Mouse (Mus musculus): ENCODE results near the gene Pdzd3. TPM values are rescaled to one million over a fixed set of nuclear protein-coding genes. Genes with fewer than 3 reads are reported as not detected.

Pdzd3 gene
- total RNA-seq, 2 experiments from 2014 or later: 2.0 to 2.8 TPM

GRCm38 (mm10) chr9:44254508-44255135 lies 3.4 kb upstream of the Pdzd3 start:
- DNase-seq: no peak
- intact Hi-C loops (cut with DNase I): no loop called here

GRCm38 (mm10) chr9:44253441-44253840 lies 2.2 kb upstream of the Pdzd3 start:
- no peak for DNase-seq
- intact Hi-C loops (cut with DNase I): no loop called here

- intact Hi-C loops (cut with DNase I): no loop called here
Observed at GRCm38 (mm10) chr9:44250445-44250844, 826 bp downstream of the Pdzd3 start.

GRCm38 (mm10) chr9:44249181-44250146 lies 1.8 kb downstream of the Pdzd3 start:
- peak; percentile 70 to 76 for DNase-seq
- intact Hi-C loops (cut with DNase I): loop anchor here (5.0 kb wide), 1 partner anchor 93 kb away; the partner anchor contains the start of gene Hmbs

More at GRCm38 (mm10) chr9:44250445-44250844, 826 bp downstream of the Pdzd3 start:
- DNase-seq: no peak

DNA sequence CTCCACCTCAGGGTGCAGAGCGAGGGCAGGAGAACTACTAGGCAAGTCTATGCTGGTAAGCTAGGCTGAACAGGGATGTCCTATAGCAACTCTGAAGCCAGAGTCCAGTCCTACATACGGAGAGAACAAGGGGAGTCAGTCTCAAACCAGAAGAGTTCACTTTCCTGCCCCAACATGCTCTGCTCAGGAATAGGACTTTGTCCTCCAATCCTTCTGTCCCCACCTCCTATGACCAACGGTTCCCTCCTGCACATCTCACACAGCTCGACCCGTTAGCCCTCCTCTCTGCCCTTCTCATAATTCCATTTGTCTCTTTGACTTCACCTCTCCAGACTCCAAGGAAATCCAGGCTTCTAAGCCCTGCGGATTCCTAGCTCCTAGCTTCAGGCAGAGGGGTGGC lies 3.4 kb downstream of the Pdzd3 start:
- intact Hi-C loops (cut with DNase I): loop anchor here (5.0 kb wide), 1 partner anchor 94 kb away; the partner anchor contains the start of gene Hmbs
- DNase-seq: no peak

GRCm38 (mm10) chr9:44243621-44244020 lies 7.7 kb downstream of the Pdzd3 start:
- intact Hi-C loops (cut with DNase I): no loop called here
- no peak for DNase-seq

- intact Hi-C loops (cut with DNase I): no loop called here
- no peak for DNase-seq
Observed at GRCm38 (mm10) chr9:44241418-44241817, 9.9 kb downstream of the Pdzd3 start.

GRCm38 (mm10) chr9:44240911-44241310 lies 10.4 kb downstream of the Pdzd3 start:
- intact Hi-C loops (cut with DNase I): no loop called here
- DNase-seq: no peak

DNA sequence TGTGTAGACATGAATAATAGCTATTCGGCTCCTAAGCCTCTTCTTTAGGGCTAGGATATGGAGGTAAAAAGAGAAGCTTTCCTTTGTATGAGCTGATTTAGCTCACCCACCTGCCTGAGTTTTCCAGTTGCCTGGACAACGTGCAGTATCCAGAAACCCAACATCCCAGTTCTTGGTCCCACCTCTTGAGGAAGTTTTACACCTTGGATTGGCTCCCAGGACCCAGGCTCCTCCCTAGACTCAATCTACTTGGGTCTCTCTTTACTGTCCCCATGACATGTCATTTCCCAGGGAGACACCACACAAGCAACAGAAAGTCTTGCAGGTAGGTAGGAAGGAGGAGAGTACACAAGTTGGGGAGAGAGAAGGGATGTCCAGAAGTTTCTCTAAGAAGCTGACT lies 10.9 kb downstream of the Pdzd3 start, which contains the start of gene Ccdc153:
TSS of gene Ccdc153 (plus strand) at position 278 of the 400 bp plus-strand sequence.
- intact Hi-C loops (cut with DNase I): no loop called here
- DNase-seq: no peak

DNA sequence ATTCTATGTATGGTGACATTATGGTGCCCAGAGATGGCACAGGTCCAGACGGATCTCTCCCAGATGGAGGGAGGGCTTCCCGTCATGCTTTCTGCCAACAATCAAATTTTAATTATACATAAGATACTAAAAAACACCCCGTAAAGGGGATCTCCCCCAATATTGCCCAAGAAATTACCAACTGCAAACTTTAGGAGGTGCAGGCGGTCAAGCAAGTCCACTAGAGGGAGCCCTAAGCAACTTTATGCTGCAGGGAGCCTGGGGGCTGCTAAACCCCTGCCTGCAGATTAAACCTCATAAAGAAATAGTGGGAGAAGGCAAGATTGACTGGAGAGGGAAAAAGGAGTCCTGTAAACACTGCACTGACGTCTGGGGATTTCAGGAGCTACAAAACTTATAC lies 11.8 kb downstream of the Pdzd3 start:
- intact Hi-C loops (cut with DNase I): loop anchor here (2.0 to 10.0 kb wide), 3 partner anchors 27 to 255 kb away; no protein-coding TSS in a partner anchor
- DNase-seq: peak; percentile 57 to 80

- intact Hi-C loops (cut with DNase I): loop anchor here (2.0 to 10.0 kb wide), 3 partner anchors 28 to 254 kb away; no protein-coding TSS in a partner anchor
- DNase-seq: no peak
Observed at GRCm38 (mm10) chr9:44238501-44239190, 12.6 kb downstream of the Pdzd3 start.

GRCm38 (mm10) chr9:44237128-44237527 lies 14.1 kb downstream of the Pdzd3 start:
- intact Hi-C loops (cut with DNase I): loop anchor here (10.0 kb wide), 1 partner anchor 252 kb away; no protein-coding TSS in a partner anchor

GRCm38 (mm10) chr9:44236601-44237000 lies 14.7 kb downstream of the Pdzd3 start:
- DNase-seq: no peak
- intact Hi-C loops (cut with DNase I): loop anchor here (10.0 kb wide), 1 partner anchor 252 kb away; no protein-coding TSS in a partner anchor

More at GRCm38 (mm10) chr9:44237128-44237527, 14.1 kb downstream of the Pdzd3 start:
- DNase-seq: no peak

- peak; percentile 55 to 62 for DNase-seq
- intact Hi-C loops (cut with DNase I): loop anchor here (10.0 kb wide), 1 partner anchor 250 kb away; no protein-coding TSS in a partner anchor
Observed at GRCm38 (mm10) chr9:44234479-44235427, 16.5 kb downstream of the Pdzd3 start.

DNA sequence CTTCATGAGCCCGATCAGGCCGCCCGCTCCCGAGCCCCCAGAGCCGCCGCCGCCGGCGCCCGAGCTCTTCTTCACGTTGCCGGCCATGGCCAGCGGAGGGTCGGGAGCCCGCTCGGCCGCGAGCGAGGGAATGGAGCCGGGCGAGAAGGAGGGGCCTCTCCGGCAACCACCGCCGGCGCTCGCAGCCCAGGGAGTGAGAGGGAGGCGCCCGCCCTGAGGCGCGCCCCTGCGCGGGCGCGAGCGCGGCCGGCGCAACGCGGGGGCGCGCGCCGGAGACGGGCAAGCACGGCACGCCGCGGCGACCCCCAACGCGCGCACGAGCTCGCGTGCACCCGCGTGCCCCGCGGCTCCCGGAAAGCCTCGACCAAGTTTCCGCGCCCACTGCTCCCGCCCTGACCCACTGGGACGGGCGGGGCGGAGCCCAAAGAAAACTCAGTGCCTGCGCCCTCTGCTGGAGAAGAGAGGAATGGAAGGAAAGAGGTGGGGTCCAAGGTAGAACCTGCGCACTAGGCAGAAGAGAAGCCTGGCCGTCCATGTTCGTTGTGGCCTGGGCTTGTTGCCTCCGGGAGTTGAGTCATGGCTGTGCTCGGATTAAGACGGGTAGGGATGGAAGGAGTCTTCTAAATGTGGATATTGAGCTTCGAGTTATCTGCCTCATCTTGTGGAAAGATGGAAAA lies 17.3 kb downstream of the Pdzd3 start, which contains the start of gene Cbl:
TSS of gene Cbl (minus strand) at position 248 of the 677 bp plus-strand sequence.
- intact Hi-C loops (cut with DNase I): loop anchor here (1.0 to 10.0 kb wide), 3 partner anchors 51 to 249 kb away; no protein-coding TSS in a partner anchor
- peak; percentile 99 for DNase-seq

DNA sequence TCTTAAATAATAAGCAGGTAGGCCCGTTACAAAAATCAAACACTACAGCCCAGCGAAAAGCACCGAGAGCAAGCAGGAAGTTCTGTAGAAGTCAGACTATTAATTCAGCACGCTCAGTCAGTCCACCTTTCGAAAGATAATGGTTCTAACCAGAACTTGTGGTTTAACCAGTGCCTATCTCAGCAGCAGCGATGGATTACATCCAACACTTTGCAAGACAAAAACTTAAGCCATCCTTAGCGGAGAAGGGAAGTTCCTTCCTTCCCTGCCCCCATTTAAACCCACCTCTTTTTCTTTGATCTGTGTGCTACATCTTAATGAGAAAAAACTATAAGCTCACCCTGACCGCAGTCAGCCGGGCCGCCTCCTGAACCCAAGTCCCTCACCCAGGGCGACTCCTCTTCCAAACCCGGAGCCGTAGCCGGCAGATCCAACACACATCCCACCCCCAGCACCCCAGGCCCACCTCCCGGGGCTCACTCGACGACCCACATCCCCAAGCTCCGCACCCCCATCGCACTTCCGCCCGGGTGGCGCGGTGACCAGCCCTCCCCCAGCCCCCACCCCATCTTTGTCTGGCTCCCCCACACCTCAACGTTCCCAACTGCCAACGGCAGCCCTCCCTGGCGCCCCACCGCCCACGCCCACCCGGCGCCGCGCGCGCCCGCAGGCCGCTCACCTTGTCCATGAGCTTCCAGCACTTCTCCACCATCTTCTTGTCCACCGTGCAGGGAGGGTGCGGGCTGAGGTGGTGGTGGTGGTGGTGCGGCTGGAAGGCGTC lies 18.1 kb downstream of the Pdzd3 start:
- intact Hi-C loops (cut with DNase I): loop anchor here (1.0 to 10.0 kb wide), 3 partner anchors 50 to 248 kb away; no protein-coding TSS in a partner anchor
- DNase-seq: no peak

- DNase-seq: no peak
- intact Hi-C loops (cut with DNase I): loop anchor here (2.0 to 10.0 kb wide), 2 partner anchors 49 to 247 kb away; no protein-coding TSS in a partner anchor
Observed at GRCm38 (mm10) chr9:44231609-44232008, 19.7 kb downstream of the Pdzd3 start.
